Mouse (Mus musculus) ES-E14 (cell line): ENCODE results near the gene Spa17. TPM values are rescaled to one million over a fixed set of nuclear protein-coding genes. Genes with fewer than 3 reads are reported as not detected.

Experiments used
- DNase-seq: peaks from one replicate; pipeline ENCODE4 v3.0.0-alpha.2; 2013; ENCODE audit warnings: low read depth, low spot score
- H3K27ac ChIP-seq: 2 replicates; pipeline ENCODE4 v1.5.1; 2012; ENCODE audit warnings: low read depth, mild to moderate bottlenecking, low read length, moderate library complexity, mixed read lengths; ENCODE audit not compliant: poor library complexity, insufficient read depth, severe bottlenecking
- H3K36me3 ChIP-seq: 2 replicates; pipeline ENCODE4 v1.6.1; 2012; ENCODE audit warnings: mild to moderate bottlenecking, low read length, moderate library complexity, mixed read lengths; ENCODE audit not compliant: control insufficient read depth, poor library complexity, insufficient read depth, severe bottlenecking
- H3K4me1 ChIP-seq, 2 experiments: fragments of 150-350 bp in 1 of 2; sonication (generic) in 1 of 2; 2 replicates each; pipeline ENCODE4 v1.6.1; 2012; ENCODE audit warnings: low read length in 2 of 2, mild to moderate bottlenecking in 1 of 2, mixed read lengths in 1 of 2; ENCODE audit not compliant: control insufficient read depth in 2 of 2, insufficient read depth in 2 of 2, poor library complexity in 1 of 2
- H3K4me3 ChIP-seq, 2 experiments: fragments of 150-350 bp in 1 of 2; sonication (generic) in 1 of 2; 2 replicates each; pipeline ENCODE4 v1.5.1; 2012; ENCODE audit warnings: low read length in 2 of 2, low read depth in 1 of 2, mild to moderate bottlenecking in 1 of 2, mixed read lengths in 1 of 2; ENCODE audit not compliant: insufficient read depth in 1 of 2, poor library complexity in 1 of 2, severe bottlenecking in 1 of 2
- H3K9ac ChIP-seq: 2 replicates; pipeline ENCODE4 v1.6.1; 2012; ENCODE audit warnings: low read depth, mild to moderate bottlenecking, low read length, mixed read lengths; ENCODE audit not compliant: poor library complexity, insufficient read depth, severe bottlenecking
- H3K9me3 ChIP-seq: fragments of 150-350 bp; sonication (generic); 2 replicates; pipeline ENCODE4 v1.6.1; 2012; ENCODE audit warnings: low read depth, mild to moderate bottlenecking, low read length; ENCODE audit not compliant: control insufficient read depth, insufficient read depth
- CHD2 ChIP-seq: IDR thresholded peaks from 2 replicates; pipeline ENCODE4 v1.6.1; 2014; ENCODE audit warnings: mild to moderate bottlenecking, low read depth, low read length, inconsistent platforms
- HCFC1 ChIP-seq: IDR thresholded peaks from 2 replicates; pipeline ENCODE4 v1.6.1; 2012; ENCODE audit warnings: low read length, inconsistent platforms, borderline replicate concordance; ENCODE audit not compliant: insufficient read depth
- MAFK ChIP-seq: IDR thresholded peaks from 2 replicates; pipeline ENCODE4 v1.6.1; 2014; ENCODE audit warnings: mild to moderate bottlenecking, low read depth, low read length, inconsistent platforms; ENCODE audit not compliant: insufficient read depth
- ZC3H11A ChIP-seq: IDR thresholded peaks from 2 replicates; pipeline ENCODE4 v1.6.1; 2012; ENCODE audit warnings: low read depth, mild to moderate bottlenecking, inconsistent platforms, low read length, borderline replicate concordance
- ZNF384 ChIP-seq: IDR thresholded peaks from 2 replicates; pipeline ENCODE4 v1.6.1; 2012; ENCODE audit warnings: low read depth, low read length, inconsistent platforms
- in situ Hi-C, 2 experiments: fragments of 600-800 bp; cut with MboI; formaldehyde crosslinking; loops; one replicate each; pipeline ENCODE4 v1.15.1; 2025; ENCODE audit warnings: low sequenced_read_pairs in 2 of 2, inconsistent platforms in 1 of 2; ENCODE audit not compliant: unreplicated experiment in 2 of 2
- total RNA-seq: library from RNA; depleted of rRNA; stranded (reverse); fragments of 300-350 nt; gene quantifications from 2 replicates; pipeline ENCODE4 v1.2.3, GENCODE M21; 2012

The Spa17 gene
- total RNA-seq, 1 experiment: 2.7 TPM

GRCm38 (mm10) chr9:37616770-37617169 is 3.2 kb upstream of the Spa17 start:
- peak; percentile 92 for TF ChIP-seq ZC3H11A
- TF ChIP-seq HCFC1: no peak
- no peak for TF ChIP-seq CHD2
- TF ChIP-seq ZNF384: no peak
- TF ChIP-seq MAFK: no peak
- H3K4me1 ChIP-seq: peaks cover 0 to 1% of the 10 kb centered on the region in 2 experiments; a peak in 2 of 4 replicates
- no peak overlapping the region for H3K4me3 ChIP-seq
- H3K9me3 ChIP-seq: no peaks in the 10 kb centered on the region
- no peak overlapping the region for H3K27ac ChIP-seq
- DNase-seq: no peak
- no peak overlapping the region for H3K9ac ChIP-seq
- in situ Hi-C loops: loop anchor here (10.0 to 25.0 kb wide), 2 partner anchors 192 to 204 kb away; partner anchors contain the start of gene Robo4 (in 1 of the 2)
- H3K36me3 ChIP-seq: no peaks in the 10 kb centered on the region

DNA sequence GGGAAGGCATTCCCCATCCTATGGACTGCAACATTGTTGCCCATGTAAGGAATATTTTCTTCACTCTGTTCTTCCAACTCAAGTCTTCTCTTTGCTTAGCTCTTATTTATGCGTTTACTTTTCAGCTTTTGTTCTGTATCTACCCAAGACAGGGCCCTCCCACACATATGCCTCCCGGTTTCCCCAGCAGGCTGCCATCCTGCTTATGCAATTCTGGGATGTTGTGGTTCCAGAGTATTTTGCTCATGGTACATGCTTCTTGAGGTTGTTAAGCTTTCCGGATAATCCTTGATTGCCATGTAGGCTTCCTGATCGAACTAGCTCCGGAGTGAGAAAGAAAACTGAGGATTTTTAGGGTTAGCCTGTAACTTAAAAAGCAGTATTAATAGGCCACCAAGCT is 1.7 kb upstream of the Spa17 start:
- in situ Hi-C loops: loop anchor here (10.0 to 25.0 kb wide), 2 partner anchors 190 to 203 kb away; partner anchors contain the start of gene Robo4 (in 1 of the 2)

DNA sequence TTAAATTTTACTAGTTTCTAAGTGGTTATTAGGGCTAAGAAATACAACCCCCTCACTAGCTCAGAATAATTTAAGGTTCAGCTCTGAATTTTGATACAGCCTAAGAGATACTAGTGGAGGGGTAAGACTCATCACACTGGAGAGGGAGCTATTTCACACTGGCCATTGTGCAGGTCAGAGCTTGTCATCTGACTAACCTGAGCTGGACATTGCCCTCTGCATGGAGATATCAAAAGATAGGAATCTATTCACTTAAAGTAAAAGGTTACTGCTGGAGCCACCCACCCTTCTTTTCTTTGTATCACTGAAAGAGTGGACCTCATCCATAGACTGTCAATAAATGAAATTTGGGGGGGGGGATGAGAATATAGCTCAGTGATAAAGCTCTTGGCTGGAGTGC is 794 bp upstream of the Spa17 start:
- DNase-seq: no peak
- Histone ChIP-seq H3K4me1 (peaks cover 0 to 1% of the 10 kb centered on the region in 2 experiments; a peak in 2 of 4 replicates), H3K9me3 (no peaks in the 10 kb centered on the region), H3K4me3 (peak overlapping the region in 1 of 2 experiments; percentile 75; a peak in 3 of 4 replicates), H3K9ac (no peak overlapping the region), H3K27ac (no peak overlapping the region), H3K36me3 (no peaks in the 10 kb centered on the region)
- in situ Hi-C loops: loop anchor here (10.0 to 25.0 kb wide), 2 partner anchors 190 to 202 kb away; partner anchors contain the start of gene Robo4 (in 1 of the 2)
- no peak for TF ChIP-seq CHD2
- TF ChIP-seq MAFK: no peak
- TF ChIP-seq ZNF384: no peak
- no peak for TF ChIP-seq HCFC1
- no peak for TF ChIP-seq ZC3H11A

More for the DNA sequence above, 1.7 kb upstream of the Spa17 start:
- H3K27ac ChIP-seq: no peak overlapping the region
- TF ChIP-seq CHD2 (no peak), ZC3H11A (no peak), HCFC1 (no peak)
- no peak overlapping the region for H3K4me3 ChIP-seq
- no peak overlapping the region for H3K9ac ChIP-seq
- no peak for DNase-seq
- H3K36me3 ChIP-seq: no peaks in the 10 kb centered on the region
- no peaks in the 10 kb centered on the region for H3K9me3 ChIP-seq
- peaks cover 0 to 1% of the 10 kb centered on the region in 2 experiments; a peak in 2 of 4 replicates for H3K4me1 ChIP-seq

DNA sequence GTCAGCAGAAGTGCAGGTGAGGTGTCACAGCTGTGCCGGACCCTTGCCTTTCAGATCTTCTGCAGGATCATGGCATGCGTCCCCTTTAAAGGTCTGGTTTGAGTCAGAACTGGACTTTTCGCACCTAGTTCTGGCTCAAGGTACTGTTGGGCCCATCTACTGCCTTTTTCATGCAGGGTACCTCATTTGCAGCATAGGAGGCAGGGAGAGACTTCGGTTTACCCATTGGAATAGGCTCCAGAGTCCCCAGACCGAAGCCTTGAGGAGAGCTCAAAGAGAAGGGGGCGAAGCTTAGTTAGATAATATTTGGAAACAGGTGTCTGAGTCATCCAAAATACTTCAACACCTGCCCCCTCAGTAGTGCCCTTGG is 374 bp upstream of the Spa17 start:
- DNase-seq: no peak
- no peak overlapping the region for H3K27ac ChIP-seq
- no peaks in the 10 kb centered on the region for H3K9me3 ChIP-seq
- no peak for TF ChIP-seq ZC3H11A
- no peak for TF ChIP-seq MAFK
- peak overlapping the region; percentile 66 for H3K9ac ChIP-seq
- in situ Hi-C loops: loop anchor here (10.0 to 25.0 kb wide), 2 partner anchors 189 to 202 kb away; partner anchors contain the start of gene Robo4 (in 1 of the 2)
- peak overlapping the region; percentile 60 to 75 for H3K4me3 ChIP-seq
- H3K4me1 ChIP-seq: peaks cover 0 to 1% of the 10 kb centered on the region in 2 experiments; a peak in 2 of 4 replicates
- H3K36me3 ChIP-seq: no peaks in the 10 kb centered on the region

GRCm38 (mm10) chr9:37609558-37609957 is 4.0 kb downstream of the Spa17 start:
- H3K4me3 ChIP-seq: no peak overlapping the region
- TF ChIP-seq ZNF384 (no peak), ZC3H11A (no peak)
- no peaks in the 10 kb centered on the region for H3K9me3 ChIP-seq
- no peaks in the 10 kb centered on the region for H3K36me3 ChIP-seq
- peaks cover 0 to 1% of the 10 kb centered on the region in 2 experiments; a peak in 2 of 4 replicates for H3K4me1 ChIP-seq
- no peak overlapping the region for H3K9ac ChIP-seq
- no peak for DNase-seq
- in situ Hi-C loops: loop anchor here in 1 of 2 experiments (25.0 kb wide), 1 partner anchor 197 kb away; the partner anchor contains the start of gene Robo4
- no peak overlapping the region for H3K27ac ChIP-seq
